Mouse (Mus musculus): Measurements from ENCODE around the gene Hoxb6. TPM values are rescaled to one million over a fixed set of nuclear protein-coding genes. Genes with fewer than 3 reads are reported as not detected.

Hoxb6 gene
- total and polyA plus RNA-seq, 3 experiments = not detected

GRCm38 (mm10) chr11:96267021-96267920, 25.0 kb upstream of the Hoxb6 start:
- Histone ChIP-seq H3K36me3 (ENCODE audit: control insufficient read depth in 1 of 2, insufficient read depth in 2 of 2, low read length in 2 of 2) (no peaks in the 10 kb centered on the region), H3K9ac (ENCODE audit: control insufficient read depth, low read depth, low read length, poor library complexity, severe bottlenecking) (no peak overlapping the region), H3K9me3 (replicated peaks; ENCODE audit: insufficient read depth, low read length) (no peaks in the 10 kb centered on the region), H3K79me2 (ENCODE audit: control insufficient read depth, insufficient read depth, low read length, poor library complexity) (no peaks in the 10 kb centered on the region), H3K27me3 (ENCODE audit: control insufficient read depth in 1 of 2, insufficient read depth in 2 of 2, low read length in 2 of 2) (peaks cover 10 to 13% of the 10 kb centered on the region in 2 experiments), H3K4me1 (ENCODE audit: control insufficient read depth in 1 of 2, insufficient read depth in 2 of 2, low read length in 2 of 2) (no peaks in the 10 kb centered on the region), H3K27ac (ENCODE audit: control insufficient read depth, low read depth, low read length) (no peak overlapping the region), H3K4me3 (ENCODE audit: control insufficient read depth in 1 of 2, insufficient read depth in 1 of 2, low read depth in 2 of 2, low read length in 2 of 2) (no peak overlapping the region)
- DNase-seq (ENCODE audit: low read depth, low spot score) = no peak
- TF ChIP-seq ZKSCAN1 (IDR thresholded peaks at IDR 0.05; ENCODE audit: low read depth, low read length) (no peak), ELF1 (IDR thresholded peaks at IDR 0.05; ENCODE audit: low read depth, low read length) (no peak), GATA1 (IDR thresholded peaks at IDR 0.05; ENCODE audit: low read depth, low read length) (no peak), ZNF384 (IDR thresholded peaks at IDR 0.05; ENCODE audit: low read depth, low read length) (no peak), JUND (IDR thresholded peaks at IDR 0.05; ENCODE audit: low read depth, low read length) (no peak)

GRCm38 (mm10) chr11:96268031-96268745, 24.1 kb upstream of the Hoxb6 start:
- no peaks in the 10 kb centered on the region for H3K4me1 ChIP-seq (ENCODE audit: control insufficient read depth in 1 of 2, insufficient read depth in 2 of 2, low read length in 2 of 2)
- DNase-seq (ENCODE audit: low read depth, low spot score) = no peak
- no peaks in the 10 kb centered on the region for H3K36me3 ChIP-seq (ENCODE audit: control insufficient read depth in 1 of 2, insufficient read depth in 2 of 2, low read length in 2 of 2)
- H3K4me3 ChIP-seq (ENCODE audit: control insufficient read depth in 1 of 2, insufficient read depth in 1 of 2, low read depth in 2 of 2, low read length in 2 of 2) = no peak overlapping the region
- no peaks in the 10 kb centered on the region for H3K9me3 ChIP-seq (replicated peaks; ENCODE audit: insufficient read depth, low read length)
- H3K9ac ChIP-seq (ENCODE audit: control insufficient read depth, low read depth, low read length, poor library complexity, severe bottlenecking) = no peak overlapping the region
- H3K27me3 ChIP-seq (ENCODE audit: control insufficient read depth in 1 of 2, insufficient read depth in 2 of 2, low read length in 2 of 2) = peaks cover 9 to 13% of the 10 kb centered on the region in 2 experiments
- H3K27ac ChIP-seq (ENCODE audit: control insufficient read depth, low read depth, low read length) = no peak overlapping the region
- TF ChIP-seq ZKSCAN1 (IDR thresholded peaks at IDR 0.05; ENCODE audit: low read depth, low read length) (no peak), ZMIZ1 (IDR thresholded peaks at IDR 0.05; ENCODE audit: low read depth, low read length) (no peak)
- H3K79me2 ChIP-seq (ENCODE audit: control insufficient read depth, insufficient read depth, low read length, poor library complexity) = no peaks in the 10 kb centered on the region

GRCm38 (mm10) chr11:96269869-96270268, 22.4 kb upstream of the Hoxb6 start:
- H3K27me3 ChIP-seq (ENCODE audit: control insufficient read depth in 1 of 2, insufficient read depth in 2 of 2, low read length in 2 of 2) = peaks cover 9 to 13% of the 10 kb centered on the region in 2 experiments
- no peaks in the 10 kb centered on the region for H3K4me1 ChIP-seq (ENCODE audit: control insufficient read depth in 1 of 2, insufficient read depth in 2 of 2, low read length in 2 of 2)
- no peak for TF ChIP-seq UBTF (IDR thresholded peaks at IDR 0.05; ENCODE audit: borderline replicate concordance, insufficient read depth, low read depth, low read length)
- no peak for TF ChIP-seq EP300 (IDR thresholded peaks at IDR 0.05; ENCODE audit: low read depth in 1 of 2, low read length in 2 of 2)
- no peak for TF ChIP-seq SIN3A (IDR thresholded peaks at IDR 0.05; ENCODE audit: low read length)
- no peak for TF ChIP-seq POLR2AphosphoS5 (IDR thresholded peaks at IDR 0.05; ENCODE audit: borderline replicate concordance, low read depth, low read length)
- no peak for DNase-seq (ENCODE audit: low read depth, low spot score)
- no peaks in the 10 kb centered on the region for H3K79me2 ChIP-seq (ENCODE audit: control insufficient read depth, insufficient read depth, low read length, poor library complexity)
- no peaks in the 10 kb centered on the region for H3K36me3 ChIP-seq (ENCODE audit: control insufficient read depth in 1 of 2, insufficient read depth in 2 of 2, low read length in 2 of 2)
- no peak overlapping the region for H3K9ac ChIP-seq (ENCODE audit: control insufficient read depth, low read depth, low read length, poor library complexity, severe bottlenecking)
- no peaks in the 10 kb centered on the region for H3K9me3 ChIP-seq (replicated peaks; ENCODE audit: insufficient read depth, low read length)
- no peak overlapping the region for H3K4me3 ChIP-seq (ENCODE audit: control insufficient read depth in 1 of 2, insufficient read depth in 1 of 2, low read depth in 2 of 2, low read length in 2 of 2)
- no peak overlapping the region for H3K27ac ChIP-seq (ENCODE audit: control insufficient read depth, low read depth, low read length)
